Mouse (Mus musculus): ENCODE measurements around the gene Rbfox3.

Rbfox3 gene

DNA sequence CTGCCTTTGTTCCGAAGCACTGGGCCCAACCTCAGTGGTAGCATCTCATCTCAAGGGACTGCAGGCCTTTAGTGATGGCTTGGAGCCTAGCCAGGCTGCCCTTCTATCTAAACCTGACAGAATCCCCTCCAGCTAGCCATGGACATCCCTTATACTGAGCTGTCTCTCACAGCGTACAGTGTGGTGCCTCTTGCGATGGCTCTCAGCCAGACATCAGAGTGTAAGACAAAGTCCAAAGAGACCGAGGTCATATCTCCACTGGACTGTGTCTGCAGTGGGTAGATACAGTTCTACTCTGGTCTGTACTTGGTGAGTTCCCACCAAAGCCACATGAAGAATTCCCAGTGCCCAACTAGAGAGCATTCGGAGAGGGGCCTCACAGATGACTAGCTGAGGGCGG is 240.2 kb downstream of the Rbfox3 start:
- no peak for DNase-seq (ENCODE audit: low read depth, low spot score)

DNA sequence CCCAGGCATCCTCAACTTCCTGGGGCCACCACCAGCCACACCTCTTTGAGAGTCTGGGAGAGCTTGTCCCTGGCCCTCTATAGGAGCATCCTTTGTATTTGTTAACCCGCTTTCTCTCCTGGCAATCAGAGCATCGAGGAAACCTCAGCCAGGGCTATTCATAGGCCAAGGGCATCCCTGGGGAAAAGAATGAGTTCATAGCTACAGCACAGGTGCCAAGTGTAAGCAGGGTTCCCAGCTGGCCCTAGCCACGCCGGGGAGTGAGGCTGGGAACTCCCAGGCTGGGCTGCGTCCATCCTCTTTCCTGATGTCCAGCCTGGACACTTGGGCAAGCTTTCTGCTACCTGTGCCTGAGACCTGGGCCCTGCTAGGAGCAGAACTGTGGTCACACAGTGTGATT is 241.6 kb downstream of the Rbfox3 start:
- DNase-seq (ENCODE audit: low read depth, low spot score) = no peak

GRCm38 (mm10) chr11:118668351-118668750 is 243.0 kb downstream of the Rbfox3 start:
- no peak for DNase-seq (ENCODE audit: low read depth, low spot score)

GRCm38 (mm10) chr11:118667946-118668345 is 243.5 kb downstream of the Rbfox3 start:
- DNase-seq (ENCODE audit: low read depth, low spot score) = no peak

DNA sequence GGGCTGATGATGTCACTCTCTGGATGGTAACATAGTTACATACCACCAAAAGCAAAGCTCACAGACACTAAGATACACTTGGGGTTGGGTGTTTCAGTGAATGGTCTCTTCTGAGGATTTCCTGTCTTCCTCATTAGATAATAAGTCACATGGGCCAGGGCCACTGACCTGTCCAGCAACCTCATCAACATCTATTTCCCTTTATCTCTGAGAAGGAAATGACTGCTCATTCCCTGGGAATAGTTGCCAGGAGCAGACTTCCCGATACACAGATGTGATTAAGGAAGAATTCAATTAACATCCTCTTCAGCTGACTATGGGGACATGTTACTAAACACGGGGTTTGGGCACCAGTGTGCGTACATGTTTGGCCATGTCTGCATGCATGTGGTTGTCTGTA is 245.2 kb downstream of the Rbfox3 start:
- DNase-seq (ENCODE audit: low read depth, low spot score) = no peak

GRCm38 (mm10) chr11:118663305-118663704 is 248.1 kb downstream of the Rbfox3 start:
- DNase-seq (ENCODE audit: low read depth, low spot score) = no peak

DNA sequence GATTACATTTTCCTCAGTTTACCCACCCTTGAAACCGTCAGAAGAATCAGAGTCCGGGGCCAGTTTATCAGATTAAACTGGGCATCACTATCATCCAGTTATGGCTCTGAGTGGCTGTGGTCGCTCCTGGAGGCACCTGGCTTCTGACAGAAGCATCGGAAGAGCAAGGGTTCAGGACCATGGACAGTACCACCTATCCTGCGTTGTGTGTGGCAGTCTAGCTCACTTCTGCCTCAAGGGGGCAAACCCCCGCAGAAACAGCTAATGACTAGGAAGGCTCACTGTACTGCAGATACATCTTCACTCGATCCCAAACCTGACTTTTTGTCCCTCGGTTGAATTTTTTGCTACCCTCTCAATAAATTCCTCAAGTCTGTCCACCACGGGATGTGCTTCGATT is 252.1 kb downstream of the Rbfox3 start:
- peak; percentile 54 for DNase-seq (ENCODE audit: low read depth, low spot score)

- DNase-seq (ENCODE audit: low read depth, low spot score) = no peak
Measured at GRCm38 (mm10) chr11:118655833-118656232, 255.6 kb downstream of the Rbfox3 start.

- no peak for DNase-seq (ENCODE audit: low read depth, low spot score)
Measured at GRCm38 (mm10) chr11:118653521-118654318, 257.7 kb downstream of the Rbfox3 start.

GRCm38 (mm10) chr11:118652401-118653240 is 258.8 kb downstream of the Rbfox3 start:
- no peak for DNase-seq (ENCODE audit: low read depth, low spot score)

- peak; percentile 44 for DNase-seq (ENCODE audit: low read depth, low spot score)
Measured at GRCm38 (mm10) chr11:118648369-118648768, 263.0 kb downstream of the Rbfox3 start.

DNA sequence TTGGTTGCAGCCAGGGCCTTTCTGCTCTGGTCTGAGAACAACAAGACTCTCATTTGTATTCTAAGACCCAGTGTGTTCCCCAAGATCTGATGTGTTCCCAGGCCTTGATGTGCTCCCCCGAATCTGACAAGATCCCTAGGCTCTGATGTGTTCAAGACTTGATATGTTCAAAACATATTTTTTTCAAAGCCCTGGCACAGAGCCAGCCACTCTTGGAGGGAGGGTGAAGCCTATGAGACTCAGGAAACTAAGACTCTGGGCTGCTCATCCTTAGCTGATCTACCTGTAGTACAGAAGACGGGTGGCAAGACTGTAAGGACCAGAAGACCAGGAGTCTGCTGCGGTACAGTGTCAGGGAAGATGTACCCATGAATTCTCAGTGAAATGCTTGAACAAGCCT is 264.5 kb downstream of the Rbfox3 start:
- no peak for DNase-seq (ENCODE audit: low read depth, low spot score)

DNA sequence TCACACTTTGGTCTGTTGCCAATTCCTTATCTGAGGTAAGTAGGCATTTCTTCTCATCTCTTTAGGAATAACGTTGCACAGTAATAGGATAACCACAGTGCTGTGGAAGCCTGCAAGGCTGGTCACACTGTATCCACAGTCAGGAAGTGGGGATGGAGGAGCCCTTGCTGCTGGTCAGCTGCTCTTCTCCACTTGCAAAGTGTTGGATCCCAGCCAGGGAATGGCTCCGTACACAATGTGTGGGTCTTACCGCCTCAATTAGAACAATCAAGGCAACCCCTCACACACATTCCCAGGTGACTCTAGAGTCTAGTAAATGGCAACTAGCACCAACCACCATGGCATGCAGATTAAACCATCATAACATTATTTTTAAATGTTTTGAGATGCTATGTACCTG is 266.2 kb downstream of the Rbfox3 start:
- DNase-seq (ENCODE audit: low read depth, low spot score) = no peak

GRCm38 (mm10) chr11:118640706-118641105 is 270.7 kb downstream of the Rbfox3 start:
- no peak for DNase-seq (ENCODE audit: low read depth, low spot score)

GRCm38 (mm10) chr11:118637718-118638117 is 273.7 kb downstream of the Rbfox3 start:
- DNase-seq (ENCODE audit: low read depth, low spot score) = no peak

DNA sequence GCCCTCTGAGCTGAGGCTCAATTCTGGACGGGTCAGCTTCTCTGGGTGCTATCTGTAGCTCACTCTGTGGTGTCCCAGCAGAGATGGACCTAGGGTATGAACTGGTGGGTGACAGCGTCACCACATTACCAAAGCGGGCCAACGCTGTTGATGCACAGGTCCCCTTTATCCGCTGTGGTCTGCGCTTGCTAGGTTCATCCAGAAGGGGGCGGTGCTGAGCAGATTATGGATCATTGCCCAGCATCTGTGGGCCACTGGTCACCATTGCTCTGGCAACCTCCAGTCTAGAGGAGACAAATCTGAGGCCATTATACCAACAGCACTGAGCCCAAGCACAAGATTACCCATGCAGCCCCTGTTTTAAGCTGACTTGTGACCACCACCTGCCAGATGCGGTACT is 276.8 kb downstream of the Rbfox3 start:
- peak; percentile 22 for DNase-seq (ENCODE audit: low read depth, low spot score)

DNA sequence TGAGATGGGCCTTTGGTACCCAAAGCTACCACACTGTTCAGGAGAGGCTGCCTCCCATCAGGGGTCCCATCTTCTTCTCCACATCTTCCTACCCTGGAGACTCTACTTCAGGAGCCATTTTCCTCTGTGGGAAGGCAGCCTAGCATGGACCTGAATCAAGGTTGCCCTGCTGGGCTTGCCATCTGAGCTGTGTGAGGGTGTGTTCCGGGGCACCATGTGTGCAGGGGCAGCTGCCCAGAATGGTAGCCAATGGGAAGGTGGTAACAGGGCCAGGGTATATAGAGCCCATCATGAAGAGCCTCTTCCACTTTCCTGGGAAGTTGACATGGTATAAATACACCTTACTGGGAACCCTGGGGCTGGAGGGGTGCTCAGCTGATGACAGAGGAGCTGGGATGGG is 281.7 kb downstream of the Rbfox3 start:
- no peak for DNase-seq (ENCODE audit: low read depth, low spot score)

GRCm38 (mm10) chr11:118627541-118627940 is 283.9 kb downstream of the Rbfox3 start:
- no peak for DNase-seq (ENCODE audit: low read depth, low spot score)

GRCm38 (mm10) chr11:118620869-118621268 is 290.5 kb downstream of the Rbfox3 start:
- no peak for DNase-seq (ENCODE audit: low read depth, low spot score)

- no peak for DNase-seq (ENCODE audit: low read depth, low spot score)
Measured at GRCm38 (mm10) chr11:118614126-118614525, 297.3 kb downstream of the Rbfox3 start.

DNA sequence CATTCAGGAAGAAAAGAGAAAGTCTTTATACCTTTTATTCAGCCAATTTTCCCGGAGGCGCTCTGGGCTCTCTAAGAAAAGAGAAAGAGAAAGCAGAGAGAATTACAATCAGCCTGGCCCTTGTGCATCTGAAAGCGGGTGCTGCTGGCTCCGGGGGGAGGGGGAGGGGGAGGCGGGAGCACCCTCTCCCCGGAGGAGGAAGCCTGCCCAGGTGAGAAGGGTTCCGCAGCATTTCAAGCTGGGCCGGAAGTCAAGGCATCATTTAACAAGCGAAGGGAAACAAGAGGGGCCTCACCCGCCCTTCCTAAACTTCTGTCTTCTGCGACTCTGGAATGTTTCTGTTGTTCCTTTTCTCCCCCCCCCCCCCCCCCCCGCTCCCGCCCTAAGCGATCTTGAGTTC is 301.3 kb downstream of the Rbfox3 start:
- peak; percentile 33 for DNase-seq (ENCODE audit: low read depth, low spot score)

DNA sequence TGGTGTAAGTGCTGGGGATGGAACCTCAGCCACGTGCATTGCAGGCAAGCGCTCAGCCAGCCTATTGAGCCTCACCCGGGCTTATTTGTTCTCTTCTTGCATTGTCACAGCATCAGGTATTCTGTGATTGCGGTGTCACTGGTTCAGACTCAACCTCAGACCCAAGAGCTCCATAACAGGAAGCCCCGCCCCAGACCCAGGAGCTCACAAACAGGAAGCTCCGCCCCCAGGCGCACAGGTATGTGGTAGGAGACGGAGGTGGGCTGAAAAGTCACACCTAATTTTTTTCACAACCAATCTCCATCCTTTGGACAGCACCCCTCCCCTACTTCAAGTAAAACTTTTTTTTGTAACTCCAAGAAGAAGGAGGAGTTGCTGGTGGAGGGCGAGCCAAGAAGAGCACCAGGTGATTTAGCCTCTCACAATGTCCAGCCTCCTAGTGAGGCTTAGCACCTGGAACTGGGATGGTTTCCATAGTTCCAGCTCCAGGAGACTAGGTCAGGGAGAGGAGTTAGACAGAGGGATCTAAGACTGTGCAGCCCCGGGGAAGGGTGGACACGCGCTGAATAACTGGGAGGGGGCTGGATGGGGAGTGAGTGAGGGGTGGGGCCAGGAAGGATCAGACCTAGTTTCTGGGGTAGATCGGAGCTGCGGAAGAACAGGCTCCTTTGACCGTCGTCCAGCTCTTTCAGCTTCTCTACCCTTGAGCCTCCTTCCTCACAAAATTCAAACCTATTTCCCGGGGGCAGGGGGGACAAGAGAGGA is 302.0 kb downstream of the Rbfox3 start:
- DNase-seq (ENCODE audit: low read depth, low spot score) = peak; percentile 33

Measured in CD4-positive, CD25-positive, alpha-beta regulatory T cell, adult 2 months (primary cell).